Mouse (Mus musculus): ENCODE measurements around the gene Ap4b1.

- TF ChIP-seq CTCF (IDR thresholded peaks at IDR 0.05; ENCODE audit: borderline replicate concordance, insufficient read depth, low read depth, low read length), result no peak
- TF ChIP-seq POLR2A (IDR thresholded peaks at IDR 0.05; ENCODE audit: borderline replicate concordance, insufficient read depth, low read length), result no peak
Observed at GRCm38 (mm10) chr3:103839711-103840110, 30.4 kb downstream of the Ap4b1 start.
